Mouse (Mus musculus) E14TG2a.4 (cell line): ENCODE results near the gene Gpr176.

ENCODE experiments used
- H3K27me3 ChIP-seq: 2 replicates; pipeline ENCODE4 v1.6.1; 2014; ENCODE audit warnings: low read length, control low read depth; ENCODE audit not compliant: insufficient read depth
- H3K36me3 ChIP-seq: 2 replicates; pipeline ENCODE4 v1.6.1; 2014; ENCODE audit warnings: low read length, control low read depth; ENCODE audit not compliant: insufficient read depth
- H3K4me1 ChIP-seq: replicated peaks from 2 replicates; pipeline ENCODE4 v1.6.1; 2014; ENCODE audit warnings: low read depth, low read length, control low read depth
- H3K4me3 ChIP-seq: replicated peaks from 2 replicates; pipeline ENCODE4 v1.5.1; 2014; ENCODE audit warnings: mild to moderate bottlenecking, low read length
- H3K9me3 ChIP-seq: 2 replicates; pipeline ENCODE4 v1.6.1; 2014; ENCODE audit warnings: low read length, control low read depth
- CTCF ChIP-seq: conservative IDR thresholded peaks from 2 replicates; pipeline ENCODE4 v1.5.1; 2014; ENCODE audit warnings: low read length
- NANOG ChIP-seq: IDR thresholded peaks from 2 replicates; pipeline ENCODE4 v1.6.1; 2014; ENCODE audit warnings: borderline replicate concordance, low read length, mixed read lengths
- POU5F1 ChIP-seq: IDR thresholded peaks from 2 replicates; pipeline ENCODE4 v1.6.1; 2014; ENCODE audit warnings: low read length, borderline replicate concordance

Gene Gpr176

DNA sequence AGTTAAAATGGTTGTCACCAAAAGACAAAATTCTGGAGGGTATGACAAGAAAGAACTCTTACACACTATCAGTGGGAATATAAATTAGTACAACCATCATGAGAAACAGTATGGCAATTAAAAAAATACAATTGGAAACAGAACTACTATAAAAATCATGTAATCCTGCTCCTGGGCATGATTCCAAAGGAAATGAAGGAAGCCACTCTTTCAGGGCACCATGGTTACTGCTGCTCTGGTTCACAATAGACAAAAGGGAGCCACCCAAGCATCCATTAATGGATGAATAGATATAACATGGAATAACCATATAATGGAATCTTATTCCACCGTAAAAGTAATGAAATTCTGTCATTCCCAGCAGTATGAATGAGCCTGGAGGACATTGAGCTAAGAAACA lies 6.5 kb upstream of the Gpr176 start:
- Histone ChIP-seq H3K36me3 (no peaks in the 10 kb centered on the region), H3K4me1 (no peaks in the 10 kb centered on the region), H3K9me3 (no peaks in the 10 kb centered on the region), H3K4me3 (no peak overlapping the region), H3K27me3 (peaks cover 27% of the 10 kb centered on the region)
- TF ChIP-seq CTCF, result no peak
- TF ChIP-seq POU5F1, result no peak
- no peak for TF ChIP-seq NANOG

- peaks cover 54% of the 10 kb centered on the region for H3K27me3 ChIP-seq
- no peaks in the 10 kb centered on the region for H3K36me3 ChIP-seq
- H3K4me1 ChIP-seq, result peaks cover 4% of the 10 kb centered on the region
- no peak overlapping the region for H3K4me3 ChIP-seq
- TF ChIP-seq NANOG, result no peak
- no peak for TF ChIP-seq POU5F1
- TF ChIP-seq CTCF, result no peak
- H3K9me3 ChIP-seq, result no peaks in the 10 kb centered on the region
Observed at GRCm38 (mm10) chr2:118375931-118376330, 2.7 kb upstream of the Gpr176 start.

DNA sequence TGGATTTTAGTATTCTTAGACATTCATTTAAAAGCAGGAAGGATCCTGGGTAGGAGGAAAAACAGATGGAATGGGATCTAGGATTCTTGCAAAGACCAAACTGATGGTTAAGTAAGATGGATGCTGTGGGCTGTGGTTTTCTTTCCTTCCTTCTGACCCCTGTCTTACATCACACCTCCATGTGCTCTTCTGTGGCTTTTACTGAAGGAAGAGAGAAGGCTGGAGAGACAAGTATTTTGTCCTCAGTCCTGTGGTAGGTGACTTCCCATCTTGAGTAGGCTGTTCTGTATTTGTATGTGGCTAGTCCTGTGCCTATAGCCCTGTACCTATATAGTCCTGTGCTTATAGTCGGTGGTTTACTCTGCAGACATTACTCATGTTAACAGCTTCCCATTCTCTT lies 2.3 kb upstream of the Gpr176 start:
- Histone ChIP-seq H3K4me1 (peaks cover 4% of the 10 kb centered on the region), H3K9me3 (no peaks in the 10 kb centered on the region), H3K27me3 (peaks cover 57% of the 10 kb centered on the region), H3K36me3 (no peaks in the 10 kb centered on the region), H3K4me3 (no peak overlapping the region)
- TF ChIP-seq NANOG (no peak), POU5F1 (no peak), CTCF (no peak)

- Histone ChIP-seq H3K27me3 (peaks cover 67% of the 10 kb centered on the region), H3K9me3 (no peaks in the 10 kb centered on the region), H3K4me3 (peak overlapping the region; percentile 76), H3K4me1 (peaks cover 4% of the 10 kb centered on the region), H3K36me3 (no peaks in the 10 kb centered on the region)
- TF ChIP-seq NANOG (no peak), CTCF (no peak), POU5F1 (no peak)
Observed at GRCm38 (mm10) chr2:118373572-118374279, 507 bp upstream of the Gpr176 start.

DNA sequence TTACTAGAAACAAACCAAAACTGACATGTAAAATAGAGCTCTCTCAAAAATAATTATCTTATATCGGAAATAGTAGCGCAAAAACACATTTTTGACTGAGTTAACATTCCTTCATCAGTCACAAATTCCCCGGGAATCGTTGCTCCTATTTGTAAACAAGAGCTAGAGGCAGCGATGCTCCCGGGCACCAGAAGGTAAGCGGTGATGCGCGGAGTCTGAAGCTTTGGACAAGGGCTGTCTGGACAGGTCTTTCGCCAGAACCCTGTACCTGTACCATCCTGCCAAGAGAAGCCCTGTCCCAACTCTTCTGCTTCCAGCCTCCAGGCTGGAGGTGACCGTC lies 688 bp downstream of the Gpr176 start:
- H3K4me3 ChIP-seq, result peak overlapping the region; percentile 76
- H3K4me1 ChIP-seq, result peaks cover 4% of the 10 kb centered on the region
- TF ChIP-seq CTCF, result no peak
- TF ChIP-seq POU5F1, result no peak
- TF ChIP-seq NANOG, result no peak
- H3K27me3 ChIP-seq, result peaks cover 66% of the 10 kb centered on the region
- no peaks in the 10 kb centered on the region for H3K36me3 ChIP-seq
- no peaks in the 10 kb centered on the region for H3K9me3 ChIP-seq

GRCm38 (mm10) chr2:118371841-118372240 lies 1.4 kb downstream of the Gpr176 start:
- peaks cover 70% of the 10 kb centered on the region for H3K27me3 ChIP-seq
- TF ChIP-seq NANOG, result no peak
- TF ChIP-seq POU5F1, result no peak
- no peak for TF ChIP-seq CTCF
- H3K36me3 ChIP-seq, result no peaks in the 10 kb centered on the region
- H3K4me3 ChIP-seq, result no peak overlapping the region
- no peaks in the 10 kb centered on the region for H3K9me3 ChIP-seq
- H3K4me1 ChIP-seq, result peaks cover 4% of the 10 kb centered on the region

- TF ChIP-seq NANOG (no peak), CTCF (no peak), POU5F1 (no peak)
- no peaks in the 10 kb centered on the region for H3K9me3 ChIP-seq
- H3K4me1 ChIP-seq, result no peaks in the 10 kb centered on the region
- H3K27me3 ChIP-seq, result no peaks in the 10 kb centered on the region
- no peak overlapping the region for H3K4me3 ChIP-seq
- H3K36me3 ChIP-seq, result no peaks in the 10 kb centered on the region
Observed at GRCm38 (mm10) chr2:118355138-118355719, 18.0 kb downstream of the Gpr176 start.

DNA sequence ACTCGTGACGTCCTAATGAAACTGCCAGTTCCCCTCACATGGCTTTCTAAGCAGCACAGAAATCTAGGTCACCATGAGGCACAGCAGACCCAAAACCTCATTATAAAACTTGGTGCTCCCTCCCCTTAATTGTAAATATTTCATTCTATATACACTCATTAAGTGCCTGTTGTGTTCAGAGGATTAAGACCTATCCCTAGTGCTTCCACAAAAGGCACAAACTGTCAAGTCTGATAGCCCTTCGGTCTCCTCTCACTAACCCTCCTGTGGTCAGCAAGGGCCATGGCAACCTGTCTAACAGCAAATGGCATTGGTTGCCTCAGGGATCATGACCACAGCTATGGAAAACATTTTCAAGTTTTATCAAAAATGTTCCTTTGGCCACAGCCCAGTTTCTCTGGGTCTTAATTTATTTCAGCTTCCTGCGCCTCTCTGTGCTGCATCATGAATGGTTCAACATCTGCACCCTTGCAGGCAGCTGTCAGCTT lies 19.3 kb downstream of the Gpr176 start:
- no peaks in the 10 kb centered on the region for H3K9me3 ChIP-seq

GRCm38 (mm10) chr2:118353498-118353897 lies 19.7 kb downstream of the Gpr176 start:
- H3K36me3 ChIP-seq, result no peaks in the 10 kb centered on the region
- no peaks in the 10 kb centered on the region for H3K4me1 ChIP-seq
- no peaks in the 10 kb centered on the region for H3K9me3 ChIP-seq
- no peak for TF ChIP-seq CTCF
- TF ChIP-seq NANOG, result no peak
- no peak for TF ChIP-seq POU5F1
- H3K27me3 ChIP-seq, result peaks cover 3% of the 10 kb centered on the region; the same call in 1 of the 2 replicates
- no peak overlapping the region for H3K4me3 ChIP-seq

More for the DNA sequence above, 19.3 kb downstream of the Gpr176 start:
- Histone ChIP-seq H3K4me3 (no peak overlapping the region), H3K27me3 (peaks cover 3% of the 10 kb centered on the region; the same call in 1 of the 2 replicates), H3K4me1 (no peaks in the 10 kb centered on the region), H3K36me3 (no peaks in the 10 kb centered on the region)
- no peak for TF ChIP-seq POU5F1
- TF ChIP-seq NANOG, result no peak
- TF ChIP-seq CTCF, result no peak
